Mouse (Mus musculus): ENCODE measurements at regions not wholly inside any gene's neighbourhood (a gene's known extent, or its start where the extent isn't known, plus 50 kb on each side); places are given as distances from the start of the nearest gene placed in this dataset.

DNA sequence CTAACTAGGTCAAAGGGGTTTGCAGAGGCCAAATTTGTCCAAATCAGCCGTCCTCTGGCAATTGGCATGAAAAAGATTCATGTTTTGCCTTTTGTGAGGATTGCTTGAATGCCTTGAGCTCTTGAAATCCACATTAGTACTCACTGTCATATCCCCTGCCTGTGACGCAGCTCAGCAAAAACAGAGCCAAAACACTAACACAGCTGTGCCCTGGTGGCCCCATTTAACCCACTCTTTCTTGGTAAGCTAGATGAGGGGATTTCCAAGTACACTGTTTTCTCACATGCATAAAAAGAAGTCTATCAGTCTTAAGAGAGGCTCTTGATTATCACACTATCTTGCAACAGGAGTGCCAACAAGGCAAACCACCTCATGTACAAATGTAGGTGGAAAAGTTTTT, 184.7 kb upstream of the Pcdh17 start:
- TF ChIP-seq CTCF (IDR thresholded peaks at IDR 0.05; ENCODE audit: low read depth): no peak
- no peak for TF ChIP-seq EP300 (IDR thresholded peaks at IDR 0.05; ENCODE audit: low read depth)

Measured in heart, postnatal 0 days (tissue).